Mouse (Mus musculus): ENCODE measurements around the gene Dnajb13.
"Not testable (repeated sequence)": the region's sequence is repeated elsewhere in the genome, so short reads cannot be mapped to it uniquely, and the experiment has no call there.

The Dnajb13 gene

DNA sequence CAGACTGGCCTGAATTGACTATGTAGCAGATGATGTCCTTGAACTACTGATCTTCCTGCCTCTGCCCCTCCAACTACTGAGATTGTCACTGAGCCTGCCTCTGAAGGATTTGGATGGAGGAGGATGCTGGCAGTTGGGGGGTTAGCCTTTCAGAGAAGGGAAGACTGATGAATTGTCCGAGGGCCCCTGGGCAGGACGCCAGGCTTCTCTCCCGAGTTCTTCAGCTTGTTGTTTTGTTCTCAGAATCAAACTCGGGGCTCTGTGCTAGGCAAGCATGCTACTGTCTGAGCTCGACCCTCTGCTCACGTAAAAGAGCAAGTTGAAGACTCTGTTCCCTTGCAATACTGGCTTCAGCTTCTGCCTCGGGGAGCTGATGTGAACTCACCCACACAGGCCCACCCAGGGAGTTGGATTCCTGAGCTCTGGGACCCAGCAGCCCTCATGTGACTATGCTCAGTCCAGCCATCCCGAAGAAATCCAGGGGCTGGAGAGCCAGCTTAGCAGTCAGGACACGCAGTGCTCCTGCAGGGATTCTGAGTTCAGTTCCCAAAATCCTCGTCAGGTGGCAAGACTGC lies 26.2 kb downstream of the Dnajb13 start:
- no peak for DNase-seq (ENCODE audit: low read depth, low spot score)

DNA sequence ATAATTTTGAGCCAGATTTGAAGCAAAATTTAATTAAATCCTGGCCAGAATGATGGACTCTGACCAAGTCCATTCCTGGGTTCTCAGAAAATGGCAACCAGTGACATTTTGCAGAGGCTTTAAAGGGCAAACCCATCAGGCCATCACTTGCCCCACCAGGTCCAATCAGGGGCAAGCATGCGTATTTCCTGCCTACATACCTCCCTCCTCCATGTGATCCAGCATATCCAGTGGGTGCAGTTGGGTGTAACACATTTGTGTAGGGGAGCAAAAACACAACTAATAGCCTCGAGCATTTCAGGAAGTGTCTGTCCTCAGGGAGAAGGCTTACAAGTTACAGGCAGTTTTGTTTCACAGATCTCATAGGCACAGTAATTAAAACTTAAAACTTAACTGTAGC lies 27.5 kb downstream of the Dnajb13 start:
- no peak for DNase-seq (ENCODE audit: low read depth, low spot score)

DNA sequence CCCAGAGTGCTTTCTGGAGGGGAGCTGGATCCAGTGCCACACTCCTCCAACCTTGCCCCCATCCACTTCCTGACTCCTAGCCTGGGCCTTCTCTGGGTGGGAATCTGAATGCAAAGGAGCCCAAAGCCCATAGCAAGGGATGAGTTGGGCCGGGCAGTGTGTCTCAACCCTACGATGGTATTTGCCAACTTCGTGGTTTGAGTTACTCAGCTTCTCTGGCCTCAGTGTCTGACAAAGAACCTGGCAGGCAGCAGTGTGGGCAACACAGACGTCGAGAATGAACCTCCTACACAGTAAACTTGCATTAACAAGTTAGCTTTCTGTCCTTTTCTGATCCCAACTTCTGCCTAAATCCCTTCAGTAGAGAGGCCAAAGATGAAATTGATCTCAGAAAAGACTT lies 30.3 kb downstream of the Dnajb13 start:
- DNase-seq (ENCODE audit: low read depth, low spot score): no peak

DNA sequence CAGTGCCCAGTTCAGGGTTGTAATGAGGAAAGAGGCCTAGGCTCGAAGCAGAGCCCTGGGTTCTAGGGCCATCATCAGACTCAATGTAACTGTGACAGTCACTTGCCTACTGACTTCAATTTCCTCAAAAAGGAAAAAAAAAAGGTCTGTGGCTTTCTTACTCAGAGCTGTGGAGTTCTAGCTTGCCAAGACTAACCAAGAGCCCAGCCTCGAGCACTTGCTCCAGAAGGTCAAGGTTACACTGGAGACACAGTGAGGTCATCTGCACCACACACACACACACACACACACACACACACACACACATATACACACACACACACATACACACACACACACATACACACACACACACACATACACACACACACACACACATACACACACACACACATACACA lies 32.7 kb downstream of the Dnajb13 start:
- not testable (repeated sequence) for DNase-seq (ENCODE audit: low read depth, low spot score)

DNA sequence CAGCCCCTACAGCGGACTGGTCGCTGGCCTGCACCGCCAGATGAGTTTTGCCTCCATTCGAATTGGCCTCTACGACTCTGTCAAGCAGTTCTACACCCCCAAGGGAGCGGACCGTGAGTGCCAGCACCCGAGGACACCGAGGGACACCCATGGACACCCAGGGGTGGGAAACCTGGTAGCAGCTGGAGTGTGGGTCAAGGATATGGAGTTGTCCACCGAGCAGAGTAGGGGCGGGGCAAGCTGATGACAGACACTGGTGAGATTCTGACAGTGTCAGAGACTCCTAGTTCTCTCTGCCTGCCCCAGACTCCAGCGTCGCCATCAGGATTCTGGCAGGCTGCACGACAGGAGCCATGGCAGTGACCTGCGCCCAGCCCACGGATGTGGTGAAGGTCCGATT lies 34.6 kb downstream of the Dnajb13 start:
- no peak for DNase-seq (ENCODE audit: low read depth, low spot score)

DNA sequence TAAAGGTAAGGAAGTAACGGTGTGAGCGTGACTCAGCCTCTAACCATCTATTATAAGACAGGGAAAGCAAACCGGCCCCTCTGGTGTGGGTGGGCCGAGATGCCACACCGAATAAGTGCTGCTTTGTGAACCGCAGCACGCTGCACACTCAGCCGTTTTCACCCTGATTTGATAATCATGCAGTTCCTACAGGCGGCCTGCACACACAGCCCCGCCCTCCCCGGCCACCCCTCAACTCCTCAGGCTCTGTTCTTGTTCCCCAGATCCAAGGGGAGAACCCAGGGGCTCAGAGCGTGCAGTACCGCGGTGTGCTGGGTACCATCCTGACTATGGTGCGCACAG lies 35.0 kb downstream of the Dnajb13 start:
- DNase-seq (ENCODE audit: low read depth, low spot score): no peak

DNA sequence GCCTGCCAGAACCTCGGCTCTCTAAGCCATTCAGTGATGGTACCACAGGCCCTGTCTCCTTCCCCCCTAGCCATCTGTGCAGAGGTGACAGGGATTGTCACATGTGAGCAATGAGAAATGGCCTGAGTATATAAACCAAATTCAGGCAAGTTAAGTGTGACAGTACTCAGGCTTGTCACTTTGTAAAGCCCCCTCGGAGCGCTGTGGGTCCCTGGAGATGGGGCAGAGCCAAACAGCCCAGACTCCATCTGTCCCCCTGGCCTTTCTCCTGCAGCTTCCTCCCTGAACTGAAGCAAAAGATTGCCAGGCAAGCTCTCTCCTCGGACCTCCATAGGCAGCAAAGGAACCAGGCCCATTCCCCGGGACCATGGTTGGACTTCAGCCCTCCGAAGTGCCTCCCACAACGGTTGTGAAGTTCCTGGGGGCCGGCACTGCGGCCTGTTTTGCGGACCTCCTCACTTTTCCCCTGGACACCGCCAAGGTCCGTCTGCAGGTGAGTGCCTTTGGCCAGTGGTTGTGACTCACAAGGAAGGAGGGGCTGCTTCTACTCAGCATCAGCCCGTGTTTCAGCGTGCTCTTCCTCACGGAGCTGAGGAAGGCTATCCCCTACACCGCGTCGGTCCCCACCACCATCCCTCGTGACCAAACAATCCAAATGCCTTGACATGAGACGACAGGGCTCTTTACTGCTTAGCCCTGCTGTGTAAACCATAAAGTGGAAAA lies 35.5 kb downstream of the Dnajb13 start:
- no peak for DNase-seq (ENCODE audit: low read depth, low spot score)

DNA sequence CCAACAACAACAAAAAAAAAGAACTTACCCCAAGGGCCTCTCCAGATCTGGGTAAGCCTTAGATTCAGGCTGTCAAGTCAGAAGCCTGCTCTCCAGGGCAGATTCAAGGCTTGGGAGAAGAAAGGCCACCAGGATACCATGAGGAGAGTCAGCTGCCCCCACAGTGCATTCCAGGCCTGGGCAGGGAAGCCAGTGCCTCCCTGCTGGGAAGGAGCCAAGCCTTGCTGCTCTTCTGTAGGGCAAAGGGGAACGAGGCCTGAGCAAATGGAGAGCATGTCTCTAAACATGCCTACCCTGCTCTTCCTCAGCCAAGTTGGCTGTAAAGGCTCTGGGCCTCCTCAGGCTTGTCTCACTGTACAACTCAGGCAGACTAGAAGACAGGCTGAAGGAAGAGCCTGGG lies 40.1 kb downstream of the Dnajb13 start:
- no peak for DNase-seq (ENCODE audit: low read depth, low spot score)

DNA sequence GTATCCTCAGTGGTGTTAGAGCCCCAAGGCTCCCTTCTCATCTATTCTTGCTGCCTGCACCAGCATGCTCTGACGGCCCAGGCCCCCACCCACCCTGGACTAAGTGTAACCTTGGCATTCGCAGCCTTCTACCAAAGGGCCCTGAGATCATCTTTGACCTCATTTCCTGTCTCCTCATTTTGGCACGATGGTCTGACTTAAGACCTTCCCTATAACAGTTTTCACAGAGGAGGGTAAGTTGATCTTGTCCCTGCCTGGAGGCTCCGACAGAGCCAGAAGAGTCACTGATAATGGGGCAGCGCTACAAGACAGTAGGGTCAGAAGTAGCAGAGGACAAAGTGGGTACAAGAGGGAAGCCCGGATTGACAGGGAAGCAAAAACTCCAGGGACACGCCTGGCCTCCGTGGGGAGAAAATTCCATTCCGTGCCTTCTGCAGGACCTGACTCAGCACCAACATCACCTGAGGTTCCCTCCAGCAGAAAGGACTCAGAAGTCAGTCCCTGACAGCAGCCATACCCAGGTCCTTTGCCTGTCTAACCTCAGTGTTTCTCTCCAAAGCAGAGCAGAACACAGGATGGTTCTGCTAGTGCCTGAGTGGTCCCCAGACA lies 40.8 kb downstream of the Dnajb13 start:
- DNase-seq (ENCODE audit: low read depth, low spot score): no peak

DNA sequence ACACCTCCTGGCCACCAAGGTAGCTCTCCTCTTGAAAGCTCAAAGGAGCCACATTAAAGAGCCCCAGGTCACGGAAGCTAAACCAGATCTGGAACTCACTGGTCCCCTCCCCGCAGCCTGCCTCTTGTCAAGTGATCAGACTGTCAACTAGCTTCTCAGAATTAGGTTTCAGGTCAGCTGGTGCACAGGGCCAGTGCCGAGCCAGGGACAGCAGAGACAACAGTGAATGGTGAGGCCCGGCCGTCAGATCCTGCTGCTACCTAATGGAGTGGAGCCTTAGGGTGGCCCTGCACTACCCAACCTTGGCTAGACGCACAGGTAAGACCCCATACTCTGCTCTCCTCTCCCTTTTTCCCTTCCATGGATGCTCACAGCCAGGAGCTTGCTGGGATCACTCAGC lies 42.0 kb downstream of the Dnajb13 start, which contains the start of gene Ucp3:
TSS of gene Ucp3 (plus strand) at position 214 of the 400 bp plus-strand sequence.
- DNase-seq (ENCODE audit: low read depth, low spot score): no peak

DNA sequence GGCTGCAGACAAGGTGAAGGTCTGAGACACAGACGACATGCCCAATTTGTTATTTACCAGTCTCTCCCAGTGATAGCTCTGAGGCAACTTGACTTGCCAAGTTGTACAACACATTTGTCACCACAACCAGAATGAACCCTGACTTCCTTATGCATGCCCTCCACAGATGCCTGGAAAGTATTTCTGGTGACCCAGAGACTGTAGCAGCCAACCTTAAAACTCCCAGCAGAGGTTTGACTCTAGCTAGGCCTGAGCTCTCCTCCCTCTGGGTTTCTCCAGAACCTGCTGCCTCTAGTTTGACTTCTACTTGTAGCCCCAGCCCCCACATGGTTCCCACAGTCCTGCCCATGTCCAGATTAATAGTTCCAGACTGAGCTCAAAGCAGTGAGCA lies 43.4 kb downstream of the Dnajb13 start:
- no peak for DNase-seq (ENCODE audit: low read depth, low spot score)

DNA sequence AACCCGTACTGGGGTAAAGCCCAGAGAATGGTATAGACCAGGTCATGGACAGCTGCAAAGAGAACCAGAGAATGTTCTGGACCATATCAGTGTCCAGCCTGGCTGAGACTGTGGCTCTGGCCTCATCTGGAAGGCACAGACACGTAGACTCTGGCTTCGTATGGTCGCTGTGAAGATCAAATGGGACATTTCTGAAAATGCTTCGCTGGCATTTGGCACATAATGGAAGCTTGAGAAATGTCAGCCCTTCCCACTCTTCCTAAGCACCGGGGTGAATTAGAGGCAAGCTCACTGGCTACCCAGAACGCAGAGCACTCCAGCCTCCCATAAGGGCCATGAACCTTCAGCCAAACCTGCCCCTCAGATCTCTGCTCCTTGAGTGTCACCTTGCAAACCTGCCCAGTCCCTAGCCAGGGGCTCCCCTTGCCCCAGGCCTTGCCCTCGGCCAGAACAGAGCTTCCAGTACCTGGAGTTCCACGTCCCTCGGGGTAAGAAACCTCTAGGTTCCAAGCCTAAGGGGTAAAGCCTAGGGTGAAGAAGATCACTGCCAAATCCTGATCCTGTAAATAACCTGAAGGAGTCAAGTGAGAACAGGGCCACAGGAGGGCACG lies 43.9 kb downstream of the Dnajb13 start:
- no peak for DNase-seq (ENCODE audit: low read depth, low spot score)

DNA sequence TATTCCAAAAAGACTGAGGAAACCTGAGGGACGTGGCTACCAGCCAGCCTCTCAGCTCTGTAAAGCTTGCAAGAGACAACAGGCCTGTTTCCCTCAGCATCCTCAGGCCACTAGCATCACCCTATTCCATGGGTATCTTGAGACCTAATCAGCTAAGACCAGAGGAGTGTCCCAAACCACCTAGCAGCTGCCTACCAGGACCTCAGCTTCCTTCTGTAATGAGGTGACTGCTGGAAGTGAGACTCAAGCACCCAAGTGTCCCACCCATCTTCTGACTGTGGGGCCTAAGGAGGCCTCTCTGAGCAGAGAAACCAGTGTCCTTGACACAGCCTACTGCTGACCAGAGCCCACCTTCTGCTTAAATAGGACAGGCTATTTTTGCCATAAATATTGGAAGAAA lies 45.3 kb downstream of the Dnajb13 start:
- no peak for DNase-seq (ENCODE audit: low read depth, low spot score)

DNA sequence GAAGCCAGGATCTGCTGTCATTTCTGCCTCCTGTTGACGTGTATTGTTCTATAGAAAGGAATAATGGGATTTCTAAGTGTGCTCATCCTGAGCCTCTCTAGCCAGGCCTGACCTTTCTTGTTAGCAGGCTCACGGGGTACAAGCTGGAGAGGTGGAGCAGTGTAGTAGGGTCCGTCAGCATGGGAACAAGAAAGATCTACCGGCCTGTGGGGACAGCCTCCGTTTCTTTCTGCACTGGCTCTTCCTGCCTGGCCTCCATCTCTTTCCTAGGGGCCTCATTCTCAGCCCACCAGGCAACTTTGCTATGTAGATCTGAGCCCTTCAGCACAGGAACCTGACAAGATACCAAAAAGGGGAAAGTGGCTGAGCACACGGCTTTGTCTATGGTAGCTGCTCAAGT lies 46.0 kb downstream of the Dnajb13 start:
- no peak for DNase-seq (ENCODE audit: low read depth, low spot score)

DNA sequence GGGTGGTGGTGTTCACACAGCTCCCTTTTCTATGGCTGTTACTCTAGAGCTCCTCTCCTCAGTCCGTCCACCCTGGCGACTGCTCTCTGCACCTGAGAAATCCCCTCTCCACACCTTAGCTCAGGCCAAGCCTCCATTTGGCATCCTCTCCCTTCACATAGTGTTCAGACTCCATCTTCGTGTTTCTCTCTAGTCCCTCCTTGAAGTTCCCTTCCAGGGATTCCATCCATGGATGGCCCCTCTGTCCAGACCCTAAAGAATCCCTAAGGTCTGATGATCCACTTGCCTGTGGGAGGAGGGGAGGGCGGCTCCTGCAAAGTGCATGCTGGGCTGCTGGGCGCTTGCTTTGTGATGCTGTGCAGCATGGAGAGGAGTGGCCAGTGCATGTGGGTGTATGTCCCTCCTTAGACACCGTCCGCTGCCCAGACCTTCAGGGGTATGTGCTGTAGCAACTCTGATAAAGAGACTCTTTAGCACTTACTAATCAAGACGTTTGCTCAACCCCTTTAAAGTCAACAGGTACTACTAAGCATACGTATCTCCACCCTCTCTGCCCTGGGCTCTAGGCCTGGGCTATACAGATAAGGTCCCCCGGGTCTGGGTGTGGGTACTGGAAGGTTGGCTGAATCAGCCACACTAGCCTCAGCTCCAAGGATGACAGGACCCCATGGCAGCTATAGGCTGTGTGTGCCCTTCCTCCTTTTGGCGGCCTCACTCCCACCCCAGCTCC lies 47.8 kb downstream of the Dnajb13 start:
- no peak for DNase-seq (ENCODE audit: low read depth, low spot score)

DNA sequence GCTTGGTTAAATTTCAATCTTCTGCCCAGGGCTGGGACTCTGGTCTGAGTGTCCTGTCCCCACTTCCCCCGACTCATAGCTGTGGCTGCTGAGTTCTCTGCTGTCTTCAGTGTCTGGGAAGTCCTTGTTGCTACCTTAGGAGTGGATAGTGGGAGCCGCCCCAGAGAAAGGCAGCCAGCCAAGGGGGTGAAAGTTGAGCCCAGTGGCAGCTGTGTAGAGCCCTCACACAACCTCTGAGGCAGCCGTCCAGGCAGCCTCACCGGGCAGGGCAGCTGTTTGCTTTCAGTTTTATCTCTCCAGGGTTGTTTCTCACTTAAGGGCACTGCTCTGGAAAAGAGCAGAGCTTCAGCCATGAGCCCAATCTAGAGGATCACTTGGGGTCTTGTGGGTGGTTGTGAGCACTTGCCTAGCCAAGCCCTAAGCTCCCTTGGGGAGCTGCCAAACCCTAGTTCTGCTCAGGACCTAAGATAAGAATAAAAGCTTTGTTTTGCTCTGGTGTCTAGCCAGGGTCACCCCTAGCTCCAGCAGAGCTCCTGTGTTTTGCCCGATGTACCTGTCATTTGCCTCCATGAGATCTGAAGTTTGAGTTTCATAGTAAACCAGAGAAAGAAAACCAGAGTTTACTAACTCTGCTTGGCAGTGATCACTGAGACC lies 49.0 kb downstream of the Dnajb13 start:
- DNase-seq (ENCODE audit: low read depth, low spot score): no peak

DNA sequence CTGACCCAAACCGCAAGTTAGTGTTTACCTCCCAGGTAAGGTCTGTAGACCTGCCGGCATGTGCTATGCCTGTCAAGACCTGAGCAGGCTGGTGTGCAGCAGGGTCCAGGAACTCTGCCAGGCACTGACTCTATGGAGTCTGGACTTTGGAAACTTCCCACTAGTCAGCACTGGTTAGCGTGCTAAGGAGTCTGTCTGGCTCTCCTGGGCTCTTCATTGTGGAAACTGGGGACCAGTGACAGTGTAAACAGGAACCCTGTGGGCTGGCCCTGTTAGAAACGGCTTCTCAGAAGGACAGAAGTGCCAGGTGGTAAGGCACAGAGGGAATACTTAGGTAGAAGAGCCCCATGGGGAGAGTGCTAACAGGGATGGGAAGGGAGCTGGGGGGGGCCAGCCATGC lies 49.5 kb downstream of the Dnajb13 start:
- no peak for DNase-seq (ENCODE audit: low read depth, low spot score)

DNA sequence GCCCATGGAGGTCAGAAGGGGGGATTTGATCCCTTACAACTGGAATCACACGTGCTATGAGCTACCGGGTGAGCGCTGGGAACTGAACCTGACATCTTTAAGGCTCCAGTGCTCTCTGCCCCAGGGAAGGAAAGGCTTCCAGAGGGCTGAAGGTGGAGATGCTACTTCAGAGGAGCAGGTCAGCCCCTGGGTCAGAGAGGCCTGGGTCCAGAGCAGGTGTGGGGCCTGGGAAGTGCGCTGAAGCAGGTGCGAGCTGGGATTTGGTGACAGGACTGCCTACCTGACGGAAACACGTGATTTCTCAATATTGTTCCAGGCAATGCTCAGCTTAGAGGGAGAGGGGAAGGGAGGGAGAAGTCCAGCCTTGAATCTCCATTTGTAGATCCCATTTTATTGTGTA lies 50.5 kb downstream of the Dnajb13 start:
- DNase-seq (ENCODE audit: low read depth, low spot score): no peak

DNA sequence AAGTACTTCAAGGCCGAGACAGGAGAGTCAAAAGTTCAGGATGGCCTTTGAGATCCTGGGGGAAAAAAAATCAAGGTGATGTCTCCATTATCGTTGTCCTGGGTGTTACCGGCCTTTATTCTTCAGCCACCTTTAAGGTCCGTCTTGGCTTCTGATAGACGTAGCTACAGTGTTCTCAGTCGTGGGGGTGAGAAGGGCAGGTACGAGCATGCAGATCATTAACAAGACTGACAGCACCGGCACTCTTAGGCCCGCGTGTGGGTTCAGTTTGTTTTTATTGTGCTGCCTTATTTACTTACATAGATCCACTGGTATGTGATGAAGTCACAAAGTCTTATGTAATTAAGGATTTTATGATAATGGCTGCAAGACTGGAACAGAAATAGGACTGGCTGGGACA lies 51.0 kb downstream of the Dnajb13 start:
- DNase-seq (ENCODE audit: low read depth, low spot score): no peak

DNA sequence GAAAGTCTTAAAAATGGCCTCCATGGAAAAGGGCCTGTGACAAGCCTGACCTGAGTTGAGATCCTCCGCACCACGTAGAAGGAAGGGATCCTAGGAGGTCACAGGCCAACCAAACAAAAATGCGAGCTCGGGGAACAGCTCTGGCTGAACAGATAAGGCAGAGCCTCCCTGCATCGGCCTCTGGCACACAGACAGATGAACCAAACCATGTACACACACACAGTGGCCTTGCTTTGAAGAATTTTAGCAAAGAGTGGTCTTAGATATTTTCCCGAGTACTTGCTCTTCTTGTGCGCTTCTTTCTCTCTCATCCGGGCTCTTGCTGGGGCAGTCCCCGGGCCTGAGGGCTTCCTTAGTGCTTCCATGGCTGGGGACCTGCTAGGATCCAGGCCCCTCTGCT lies 51.6 kb downstream of the Dnajb13 start:
- no peak for DNase-seq (ENCODE audit: low read depth, low spot score)

DNA sequence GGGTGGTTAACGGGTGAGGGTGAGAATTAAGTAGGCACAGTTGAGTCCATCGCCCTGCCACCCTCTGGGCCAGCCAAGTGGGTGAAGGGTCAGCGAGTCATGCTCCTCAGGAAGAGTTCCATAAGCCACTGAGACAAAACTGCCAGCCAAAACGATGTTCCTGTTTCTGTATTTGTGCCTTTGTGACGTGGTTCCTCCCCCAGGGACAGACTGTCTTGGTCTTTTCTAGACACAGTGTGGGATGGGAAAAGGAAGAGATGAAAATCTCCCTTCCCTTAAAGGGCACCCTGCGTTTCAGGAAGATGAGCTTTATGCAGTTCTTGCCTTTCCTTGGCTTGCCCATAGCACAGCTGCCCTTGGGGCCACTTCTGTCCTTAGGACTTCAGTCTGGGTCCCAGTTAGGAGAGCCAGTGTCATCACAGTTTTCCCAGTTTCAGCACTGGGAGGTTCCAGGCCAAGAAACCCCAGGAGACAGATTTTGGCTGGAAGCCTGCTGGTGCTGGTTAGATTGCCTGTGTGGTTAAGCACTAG lies 53.1 kb downstream of the Dnajb13 start:
- DNase-seq (ENCODE audit: low read depth, low spot score): no peak

DNA sequence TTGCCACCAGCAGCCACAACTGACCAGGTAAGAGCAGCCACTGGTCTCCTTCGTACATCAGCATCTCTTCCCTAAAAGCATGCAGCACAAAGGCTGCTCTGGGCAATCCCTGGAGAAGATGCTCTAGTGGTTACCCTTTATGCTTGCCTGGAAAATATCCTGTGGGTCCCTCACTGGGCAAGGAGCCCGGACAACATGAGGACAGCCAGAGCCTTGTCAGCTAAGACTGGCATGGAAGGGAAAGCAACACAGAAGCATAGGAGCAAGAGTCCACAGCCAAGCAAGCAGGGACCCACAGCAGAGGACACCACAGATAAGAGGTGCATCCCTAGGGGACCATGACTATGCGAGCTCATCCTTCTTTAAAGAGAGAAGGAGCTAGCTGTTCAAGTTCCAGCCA lies 54.9 kb downstream of the Dnajb13 start:
- DNase-seq (ENCODE audit: low read depth, low spot score): no peak

Data from WW6 (cell line).